Mouse (Mus musculus) spleen, adult 12 weeks (tissue): Measurements from ENCODE around the gene Gm21060.
"Not testable (repeated sequence)": the region's sequence is repeated elsewhere in the genome, so short reads cannot be mapped to it uniquely, and the experiment has no call there.

Experiments used
- DNase-seq: peaks from one replicate; pipeline ENCODE4 v3.0.0; 2022; ENCODE audit warnings: low spot score

The Gm21060 gene

DNA sequence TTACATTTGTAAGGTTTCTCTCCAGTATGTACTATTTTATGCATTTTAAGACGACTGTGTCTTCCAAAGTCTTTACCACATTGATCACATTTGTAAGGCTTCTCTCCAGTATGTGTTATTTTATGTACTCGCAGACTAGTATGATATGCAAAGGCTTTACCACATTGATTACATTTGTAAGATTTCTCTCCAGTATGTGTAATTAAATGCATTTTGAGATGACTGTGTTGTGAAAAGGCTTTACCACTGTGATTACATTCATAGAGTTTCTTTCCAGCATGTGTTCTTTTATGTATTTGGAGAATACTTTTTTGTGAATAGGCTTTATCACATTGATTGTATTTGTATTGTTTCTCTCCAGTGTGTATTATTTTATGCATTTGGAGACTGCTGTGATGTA is at the start of gene Gm21060:
Gene Gm21060, minus strand, starts transcription at position 101 of the 400 bp plus-strand sequence.
- no peak for DNase-seq

DNA sequence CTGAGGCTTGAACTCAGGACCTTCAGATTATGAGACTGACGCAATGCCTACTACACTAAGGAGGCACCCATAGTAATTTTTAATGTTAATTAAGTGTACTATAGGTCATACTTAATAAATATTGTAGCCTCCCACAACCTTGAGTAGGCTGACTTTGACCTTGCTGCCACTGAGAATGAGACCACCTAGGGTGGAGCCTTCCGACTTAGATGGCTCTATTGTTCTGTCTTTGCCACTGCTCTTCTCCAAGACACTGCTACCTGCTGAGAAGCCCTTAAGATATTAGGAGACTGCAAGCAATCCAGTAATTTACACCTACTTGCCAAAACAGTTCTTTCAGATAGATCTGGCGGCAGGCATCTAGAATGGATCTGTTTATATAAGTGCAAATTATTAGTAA is 24.0 kb upstream of the Gm21060 start:
- DNase-seq: not testable (repeated sequence)

DNA sequence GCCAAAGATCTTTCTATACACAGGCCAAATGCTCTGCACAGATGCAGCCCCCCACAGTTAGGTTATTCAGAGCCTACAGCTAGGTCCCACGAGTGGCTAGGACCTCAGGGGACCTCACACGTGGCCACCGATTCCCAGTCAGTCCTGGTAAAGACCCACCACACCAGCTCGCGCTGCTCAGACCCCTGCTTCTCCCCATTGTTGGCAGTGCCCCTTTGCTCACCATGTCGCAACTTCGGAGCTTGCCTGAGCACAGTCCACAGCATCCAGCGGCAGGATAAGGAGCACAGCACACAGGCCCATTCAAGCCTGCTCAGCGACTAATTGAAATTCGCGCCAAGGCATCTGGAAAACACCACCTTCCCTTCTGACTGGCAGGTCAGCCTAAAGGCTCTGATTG is 16.3 kb upstream of the Gm21060 start:
- DNase-seq: not testable (repeated sequence)

DNA sequence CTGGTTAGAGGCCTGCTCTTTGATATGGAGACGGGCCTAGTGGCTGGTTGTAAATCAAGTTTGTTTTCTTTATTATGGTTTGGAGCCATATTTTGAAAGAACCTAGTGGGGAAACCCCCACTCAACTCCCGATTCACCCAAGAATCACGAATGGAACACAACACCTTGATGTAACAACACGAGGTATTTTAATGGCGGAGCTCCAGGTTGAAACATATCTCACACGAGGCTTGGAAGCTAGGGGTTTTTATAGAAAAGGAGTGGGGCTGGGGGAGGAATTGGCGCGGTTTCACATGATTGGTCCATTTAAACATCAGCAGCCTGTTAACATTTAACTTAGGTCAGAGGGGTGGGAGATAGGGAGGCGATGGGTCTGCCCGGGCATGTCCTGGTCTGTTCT is 15.5 kb upstream of the Gm21060 start:
- DNase-seq: not testable (repeated sequence)

DNA sequence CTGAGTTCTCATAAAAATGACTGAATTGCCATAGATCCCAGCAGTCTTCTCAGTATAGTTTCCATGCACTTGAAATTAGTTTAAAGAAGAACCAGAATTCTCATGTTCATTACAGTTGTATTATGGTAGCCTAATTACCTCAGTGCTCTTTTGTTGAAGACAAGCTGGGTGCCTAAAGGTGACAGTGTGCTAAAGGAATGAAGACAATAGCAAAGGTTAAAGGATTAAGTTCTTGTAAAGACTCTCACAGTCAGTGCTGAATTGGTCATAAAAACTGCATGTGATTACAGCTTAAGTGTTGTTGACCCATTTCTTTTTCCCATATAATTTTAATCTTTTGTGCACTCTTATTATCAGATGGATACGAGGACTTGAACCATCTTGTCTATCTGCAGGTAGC is 11.2 kb upstream of the Gm21060 start:
- DNase-seq: not testable (repeated sequence)

DNA sequence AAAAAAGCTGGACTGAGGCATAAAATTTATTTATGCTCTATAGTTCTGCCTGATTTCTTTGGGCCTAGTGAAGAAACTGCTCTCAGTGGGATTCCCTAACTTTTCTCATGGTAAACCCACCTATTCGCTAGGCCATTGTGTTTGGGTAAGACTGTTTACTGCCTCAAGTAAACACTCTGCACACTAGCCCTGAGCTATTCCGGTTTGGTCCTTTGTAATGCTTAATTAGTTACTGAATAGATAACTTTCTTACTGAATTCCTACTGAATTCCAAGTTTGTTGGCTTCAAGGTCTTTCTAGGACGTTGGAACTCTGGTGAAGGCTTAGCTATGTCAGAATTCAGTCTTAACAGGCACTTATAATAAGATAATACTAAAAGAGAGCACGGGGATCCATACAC is 11.8 kb downstream of the Gm21060 start:
- not testable (repeated sequence) for DNase-seq

DNA sequence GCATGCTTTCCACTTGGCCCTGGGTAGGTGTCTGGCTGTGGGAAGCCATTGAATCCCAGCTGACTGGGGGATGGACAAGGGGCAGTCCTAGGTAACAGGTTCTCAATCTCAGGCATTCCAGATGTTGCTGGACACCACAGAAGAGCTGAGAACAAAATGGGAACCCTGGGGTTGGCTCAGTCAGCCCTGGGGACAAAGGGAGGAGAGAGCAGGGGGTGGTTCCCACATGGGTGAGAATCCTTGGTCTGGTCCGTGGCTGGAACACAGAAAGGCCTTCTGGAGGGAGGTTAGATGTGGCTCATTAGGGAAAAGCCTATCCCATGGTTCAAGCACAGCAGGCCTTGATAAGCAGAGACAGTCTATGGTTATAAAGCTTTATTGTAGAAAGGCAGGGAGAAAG is 13.3 kb downstream of the Gm21060 start:
- DNase-seq: no peak

DNA sequence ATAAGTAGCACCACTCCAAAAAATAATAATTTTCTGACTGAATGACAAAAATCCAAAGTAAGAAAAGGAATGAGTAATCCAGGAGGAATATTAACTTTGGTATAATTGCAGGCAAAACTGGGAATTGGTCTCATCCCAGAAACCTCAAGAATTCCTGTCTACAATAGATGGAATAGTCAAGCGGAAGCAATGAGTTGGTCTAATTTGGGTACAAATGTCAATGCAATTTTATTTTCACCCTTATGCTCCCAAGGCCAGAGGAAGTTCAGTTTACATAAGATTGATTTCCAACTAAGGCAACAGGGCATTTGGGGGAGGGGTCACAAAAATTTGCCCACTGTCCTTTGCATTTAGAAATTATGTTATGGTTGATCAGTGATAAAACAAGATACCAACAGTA is 21.4 kb downstream of the Gm21060 start:
- DNase-seq: no peak

DNA sequence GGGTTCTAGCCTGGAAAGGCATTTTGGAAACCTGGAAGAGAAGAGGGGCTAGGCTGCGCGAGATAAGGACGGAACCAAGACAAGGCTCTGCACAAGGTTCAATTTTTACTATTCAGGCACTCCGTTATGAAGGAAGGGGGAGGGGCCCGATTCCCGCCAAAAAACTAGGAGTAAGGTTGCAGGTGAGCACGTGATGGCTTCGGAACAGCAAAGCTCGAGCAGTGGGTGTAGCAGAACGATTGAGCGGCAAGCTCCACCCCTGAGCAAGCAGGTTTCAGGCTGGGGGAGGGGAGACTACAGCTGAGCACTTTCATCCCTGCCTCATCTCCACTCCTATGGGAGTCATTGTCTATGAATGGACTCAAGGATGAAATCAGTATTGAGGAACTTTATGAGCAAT is 27.7 kb downstream of the Gm21060 start:
- not testable (repeated sequence) for DNase-seq

DNA sequence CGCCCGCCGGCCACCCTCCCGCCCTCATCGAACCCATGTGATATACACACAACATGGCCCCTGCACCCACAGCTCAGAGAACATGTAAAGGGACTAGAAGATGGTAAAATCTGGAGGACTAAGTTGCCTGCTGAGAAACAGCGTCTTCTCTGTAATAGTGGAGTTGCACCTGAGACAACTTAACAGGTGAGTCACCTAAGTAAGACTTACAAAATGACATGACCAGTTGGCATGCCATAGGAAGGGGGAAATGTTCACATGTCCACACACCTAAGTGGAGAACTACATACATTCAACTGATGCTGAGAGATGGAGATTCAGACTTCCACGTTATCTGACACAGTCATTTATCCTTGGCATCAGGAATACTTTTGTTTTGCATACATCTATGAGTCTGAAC is 29.7 kb downstream of the Gm21060 start:
- DNase-seq: no peak

DNA sequence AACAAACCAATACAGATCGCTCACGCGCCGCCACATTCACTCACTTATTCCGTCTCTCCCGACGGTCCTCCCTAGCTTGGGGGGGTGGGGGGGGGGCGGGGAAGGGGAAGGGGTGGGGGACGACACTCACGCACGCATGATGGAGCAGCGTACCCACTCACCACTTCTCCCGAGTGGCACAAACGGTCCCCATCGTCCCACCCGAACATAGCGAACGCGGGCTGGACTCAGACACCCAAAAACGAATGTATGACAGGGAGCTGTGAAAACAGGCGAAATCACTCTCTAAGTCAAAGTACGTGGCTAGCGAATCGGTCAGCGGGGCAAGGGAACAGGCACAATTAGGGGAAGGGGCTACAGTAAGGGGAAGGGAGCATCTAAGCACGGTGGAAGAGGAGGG is 30.2 kb downstream of the Gm21060 start:
- DNase-seq: peak; percentile 30

DNA sequence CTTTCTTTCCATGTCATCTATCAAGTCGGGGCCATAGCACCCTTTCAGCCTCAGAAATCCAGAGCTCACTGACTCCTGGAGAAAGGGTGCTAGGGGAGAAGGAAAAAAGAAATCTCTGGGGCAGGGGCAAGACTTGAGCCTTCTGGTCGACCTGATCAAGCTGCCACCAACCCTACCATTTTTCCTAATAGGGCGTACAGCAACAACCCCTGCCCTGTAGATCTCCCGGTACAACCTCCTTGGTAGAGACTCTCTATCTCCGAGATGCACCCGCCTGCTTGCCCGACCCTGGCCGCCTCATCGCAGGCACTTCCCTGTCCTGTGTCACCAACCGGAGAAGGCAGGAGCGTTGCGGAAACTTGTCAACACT is 30.6 kb downstream of the Gm21060 start:
- peak; percentile 41 for DNase-seq

DNA sequence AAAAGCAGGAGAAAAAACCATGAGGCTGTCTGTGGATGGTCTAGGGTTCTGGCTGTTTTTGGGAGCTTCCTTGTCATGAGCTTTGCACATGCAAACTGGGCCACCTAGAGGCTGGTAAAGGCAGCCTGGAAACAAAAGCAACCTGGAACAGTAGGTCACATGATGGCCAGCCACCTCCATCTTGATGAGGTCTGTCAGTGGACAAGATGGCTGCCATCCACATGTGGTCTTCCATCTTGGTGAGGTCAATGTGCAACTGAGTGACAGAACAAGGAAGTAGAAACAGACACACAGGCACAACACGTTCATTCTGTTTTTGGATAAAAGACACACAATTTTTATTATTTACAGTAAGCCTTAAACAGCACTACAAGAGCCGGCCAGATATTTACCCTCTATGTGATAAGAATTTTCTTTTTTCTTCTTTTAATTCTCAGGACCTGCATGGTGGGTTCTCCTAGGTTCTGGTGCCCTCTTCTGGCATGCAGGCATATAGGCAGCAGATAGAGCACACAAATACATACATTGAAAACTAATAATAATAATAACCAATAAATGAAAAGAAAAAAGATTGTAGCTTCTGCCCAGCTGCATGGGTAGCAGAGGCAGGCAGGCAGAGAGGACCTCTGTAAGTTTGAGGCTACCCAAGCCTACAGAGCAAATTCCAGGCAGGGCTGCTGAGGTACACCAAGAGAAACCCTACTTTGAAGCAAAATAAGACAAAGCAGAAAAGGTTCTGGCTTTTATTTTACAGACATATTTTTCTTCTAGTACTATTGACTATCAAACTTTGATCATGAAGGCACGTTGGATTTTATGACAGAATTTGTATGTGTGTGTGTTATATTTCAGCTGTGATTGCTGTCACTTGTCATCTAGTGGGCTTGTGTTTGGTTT is 31.3 kb downstream of the Gm21060 start:
- DNase-seq: peak; percentile 65

DNA sequence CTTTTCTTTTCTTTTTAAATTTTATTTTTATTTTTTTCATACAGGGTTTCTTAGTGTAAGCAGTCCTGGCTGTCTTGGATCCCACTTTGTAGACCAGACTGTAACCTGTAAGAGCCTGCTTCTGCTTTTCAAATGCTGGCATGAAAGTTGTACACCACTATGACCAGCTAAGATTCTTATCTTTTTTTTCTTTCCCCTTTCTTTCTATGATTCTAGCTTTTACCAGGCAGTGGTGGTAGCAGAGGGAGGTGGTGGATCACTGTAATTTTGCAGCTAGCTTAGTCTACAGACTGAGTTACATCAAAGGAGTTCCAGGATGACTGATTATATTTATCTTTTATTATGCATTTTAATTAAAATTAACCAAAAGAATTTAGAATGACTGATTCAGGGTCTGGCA is 31.9 kb downstream of the Gm21060 start:
- no peak for DNase-seq

DNA sequence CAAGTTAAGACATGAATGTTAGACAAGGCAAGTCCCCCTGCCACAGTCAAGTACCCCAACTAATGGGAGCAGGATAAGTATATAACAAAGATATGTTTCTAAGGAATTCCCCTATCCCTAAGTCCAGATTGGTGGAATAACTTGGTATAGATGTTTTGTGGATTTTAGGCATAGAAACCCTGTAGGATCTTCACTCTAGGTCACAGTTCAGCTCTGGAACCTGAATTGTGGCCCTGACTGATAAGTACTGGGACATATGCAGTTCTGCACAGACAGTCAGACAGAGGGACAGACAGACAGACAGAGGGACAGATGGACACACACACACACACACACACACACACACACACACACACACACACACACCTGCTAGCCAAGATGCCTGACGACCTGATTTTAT is 32.6 kb downstream of the Gm21060 start:
- DNase-seq: no peak

DNA sequence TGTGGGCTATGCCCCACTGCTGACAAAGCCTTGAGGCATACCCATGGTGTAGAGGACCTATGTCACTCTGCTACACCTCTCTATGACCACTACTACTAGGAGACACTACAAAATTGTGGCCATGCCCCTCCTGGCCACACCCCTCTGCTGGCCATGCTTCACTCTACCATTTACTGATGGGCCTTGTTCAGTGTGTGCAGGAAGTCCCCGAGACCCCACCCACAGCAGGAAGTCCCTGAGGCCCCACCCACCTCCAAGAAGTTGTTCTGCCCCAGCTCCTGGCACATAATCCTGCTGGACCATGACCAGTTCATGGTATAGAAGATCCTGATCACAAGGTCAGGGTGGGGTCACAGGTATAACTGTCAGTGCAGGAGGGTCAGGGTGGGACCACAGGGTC is 35.6 kb downstream of the Gm21060 start:
- DNase-seq: no peak

DNA sequence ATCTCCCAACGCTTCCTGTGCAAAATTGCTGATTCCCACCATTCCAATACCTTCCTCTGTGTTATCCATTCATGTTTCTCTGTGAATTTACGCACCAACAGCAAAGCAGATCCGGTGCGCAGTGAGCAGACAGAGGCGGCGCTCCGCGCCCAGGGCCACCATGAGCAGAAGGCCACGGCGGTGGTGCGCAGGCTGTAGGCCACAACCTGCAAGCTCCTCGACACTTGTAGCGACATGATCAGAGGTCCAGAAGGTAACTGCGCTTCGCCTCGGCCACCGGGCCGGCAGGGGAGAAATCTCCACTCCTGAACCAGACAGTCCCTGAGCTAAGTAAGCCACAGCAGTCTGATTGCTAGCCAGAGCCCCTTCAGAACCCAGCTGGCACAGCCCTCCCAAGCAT is 39.1 kb downstream of the Gm21060 start:
- no peak for DNase-seq

DNA sequence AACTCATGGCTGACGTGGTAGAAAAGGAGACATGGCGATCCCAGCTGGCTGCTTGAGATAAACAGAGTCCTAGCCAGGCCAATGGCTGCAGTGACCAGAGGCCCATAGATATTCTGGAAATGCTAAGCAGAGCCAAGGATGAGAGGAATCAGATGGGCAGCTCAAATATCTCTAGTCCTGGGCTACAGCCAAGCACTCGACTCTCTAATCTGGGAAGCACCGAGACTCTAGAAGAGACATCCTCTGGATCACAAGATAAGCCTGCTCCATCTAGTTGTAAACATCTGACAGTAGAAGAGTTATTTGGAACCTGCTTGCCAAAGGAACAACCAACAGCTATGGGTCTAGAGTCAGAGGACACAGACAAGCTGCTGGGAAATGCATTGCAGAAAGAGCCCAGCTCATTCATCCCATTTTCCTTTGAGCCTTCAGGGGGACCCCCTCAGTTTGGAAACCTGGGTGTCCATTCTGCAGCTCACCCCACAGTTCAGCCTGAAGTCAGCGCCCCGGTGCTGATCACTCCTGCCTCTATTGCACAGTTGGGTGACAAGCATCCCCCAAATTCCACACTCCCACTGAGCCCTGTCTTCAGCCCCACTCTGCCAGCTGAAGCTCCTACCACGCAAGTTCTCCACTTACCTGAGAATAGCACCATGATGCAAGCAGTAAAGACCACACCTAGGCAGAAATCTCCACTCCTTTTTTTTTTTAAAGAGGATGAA is 40.5 kb downstream of the Gm21060 start:
- DNase-seq: no peak

DNA sequence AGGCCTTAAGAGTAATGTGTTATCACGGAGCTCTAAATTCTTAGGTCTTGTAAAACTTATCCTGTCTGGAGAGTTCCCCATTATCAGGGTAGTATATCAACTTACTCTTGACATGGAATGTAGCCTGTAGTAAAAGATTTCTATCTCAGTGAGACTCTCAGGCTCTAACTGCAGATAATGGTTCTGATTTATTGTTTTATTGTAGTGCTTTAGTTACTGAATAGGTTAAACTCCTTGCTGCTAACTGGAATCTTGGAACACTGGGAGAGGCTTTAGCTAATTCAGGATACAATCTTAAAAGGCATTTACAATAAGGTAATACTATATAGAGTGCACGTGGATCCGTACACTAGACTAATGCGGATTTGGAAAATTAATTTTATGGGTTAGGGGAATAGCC is 49.5 kb downstream of the Gm21060 start:
- DNase-seq: not testable (repeated sequence)
